In the genomic region with DNA sequence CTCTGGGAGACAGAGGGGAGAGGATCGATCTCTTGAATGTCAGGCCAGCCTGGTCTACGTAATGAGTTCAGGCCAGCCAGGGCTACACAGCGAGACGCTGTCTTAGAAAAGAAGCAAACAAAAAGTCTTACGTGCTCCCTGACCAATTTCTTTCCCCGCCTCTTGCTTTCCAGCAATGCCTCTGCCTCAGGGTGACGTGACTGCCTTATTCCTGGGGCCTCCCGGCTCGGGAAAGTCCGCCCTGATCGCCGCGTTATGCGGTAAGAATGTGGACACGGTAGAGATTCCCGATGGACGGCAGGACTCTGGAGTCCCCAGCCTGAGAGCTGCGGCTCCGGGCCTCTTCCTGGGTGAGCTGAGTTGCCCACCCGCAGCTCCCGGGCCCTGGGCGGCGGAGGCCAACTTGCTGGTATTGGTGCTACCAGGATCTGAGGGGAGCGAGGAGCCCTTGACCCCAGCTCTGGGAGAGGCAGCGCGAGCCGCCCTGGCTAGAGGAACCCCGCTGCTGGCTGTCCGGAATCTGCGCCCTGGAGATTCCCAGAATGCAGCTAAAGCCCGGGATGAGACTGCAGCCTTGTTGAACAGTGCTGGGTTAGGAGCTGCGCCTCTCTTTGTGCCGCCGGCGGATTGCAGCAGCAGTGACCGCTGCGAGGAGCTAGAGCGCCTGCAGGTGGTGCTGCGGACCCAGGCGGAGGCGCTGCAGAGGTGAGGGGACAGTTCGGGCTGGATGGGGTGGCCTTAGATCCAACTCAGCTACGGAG, we compare ENCODE assay signal across 8 mouse cellular contexts. TPM values are rescaled to one million over a fixed set of nuclear protein-coding genes. Genes with fewer than 3 reads are reported as not detected.
DNase-seq lines count a peak whose midpoint lies in the region; ATAC-seq and TF ChIP-seq lines count a peak whose summit lies in the region.

No protein-coding gene starts in this region.

- TF ChIP-seq CTCF in bone marrow, adult 2 months (IDR thresholded peaks at IDR 0.05; ENCODE audit: control insufficient read depth, insufficient read depth, low read length) = peak; percentile 79

- peak overlapping the region; percentile 33; the same call in 1 of the 2 replicates for H3K27ac ChIP-seq in bone marrow, adult 2 months (ENCODE audit: control insufficient read depth, insufficient read depth, low read depth, low read length, poor library complexity)
- peak overlapping the region; percentile 87 for H3K27ac ChIP-seq in embryonic facial prominence, embryonic 14.5 days (replicated peaks; ENCODE audit: low read depth, low read length)
- peak overlapping the region; percentile 74 for H3K27ac ChIP-seq in kidney, embryonic 14.5 days (ENCODE audit: low read depth, low read length)
- H3K27ac ChIP-seq in liver, embryonic 13.5 days = peak overlapping the region; percentile 76
- H3K27ac ChIP-seq in stomach, embryonic 15.5 days = peak overlapping the region; percentile 83

- no peaks in the 10 kb centered on the region for H3K9me3 ChIP-seq in embryonic facial prominence, embryonic 14.5 days (ENCODE audit: control insufficient read depth, low read length)
- H3K9me3 ChIP-seq in kidney, embryonic 14.5 days (ENCODE audit: control insufficient read depth, low read length) = no peaks in the 10 kb centered on the region
- no peaks in the 10 kb centered on the region for H3K9me3 ChIP-seq in liver, embryonic 13.5 days (replicated peaks)
- H3K9me3 ChIP-seq in stomach, embryonic 15.5 days = no peaks in the 10 kb centered on the region

- H3K4me2 ChIP-seq in embryonic facial prominence, embryonic 14.5 days (ENCODE audit: low read depth, low read length) = peak overlapping the region; percentile 98
- H3K4me2 ChIP-seq in kidney, embryonic 14.5 days (replicated peaks; ENCODE audit: low read depth, low read length) = peak overlapping the region; percentile 95
- peak overlapping the region; percentile 95 for H3K4me2 ChIP-seq in liver, embryonic 13.5 days
- peak overlapping the region; percentile 93 for H3K4me2 ChIP-seq in stomach, embryonic 15.5 days

- peak overlapping the region; percentile 50 for H3K4me3 ChIP-seq in bone marrow, adult 2 months (replicated peaks; ENCODE audit: control insufficient read depth, low read depth, low read length)
- peak overlapping the region; percentile 68 for H3K4me3 ChIP-seq in embryonic facial prominence, embryonic 14.5 days (ENCODE audit: low read depth, low read length)
- peak overlapping the region; percentile 71 for H3K4me3 ChIP-seq in kidney, embryonic 14.5 days (ENCODE audit: low read length)
- peak overlapping the region; percentile 68 for H3K4me3 ChIP-seq in liver, embryonic 13.5 days (replicated peaks)
- H3K4me3 ChIP-seq in stomach, embryonic 15.5 days (replicated peaks) = peak overlapping the region; percentile 57

- peak; percentile 89 for DNase-seq in A20 (ENCODE audit: low read depth, low spot score)
- peak; percentile 88 for DNase-seq in embryonic facial prominence, embryonic 14.5 days (ENCODE audit: low spot score)
- DNase-seq in heart, adult 9 months (ENCODE audit: low spot score in 2 of 2) = peak; percentile 58 to 70
- DNase-seq in liver, embryonic 13.5 days = peak; percentile 56
- DNase-seq in neural tube, embryonic 10.5 days (ENCODE audit: extremely low spot score, low spot score) = peak; percentile 83

- peak overlapping the region; percentile 87 for H3K9ac ChIP-seq in embryonic facial prominence, embryonic 14.5 days (ENCODE audit: low read depth, low read length)
- H3K9ac ChIP-seq in kidney, embryonic 14.5 days (ENCODE audit: low read depth, low read length) = peak overlapping the region; percentile 81
- H3K9ac ChIP-seq in liver, embryonic 13.5 days = peak overlapping the region; percentile 80
- H3K9ac ChIP-seq in stomach, embryonic 15.5 days = peak overlapping the region; percentile 70

- peak; percentile 63 for ATAC-seq in embryonic facial prominence, embryonic 14.5 days (ENCODE audit: low read depth)
- peak; percentile 68 for ATAC-seq in kidney, embryonic 14.5 days (ENCODE audit: low FRiP score, low TSS enrichment)
- peak; percentile 57 for ATAC-seq in liver, embryonic 13.5 days (ENCODE audit: low read depth)
- ATAC-seq in stomach, embryonic 15.5 days (ENCODE audit: insufficient read depth, low FRiP score, low read depth) = peak; percentile 57

- peaks cover 34% of the 10 kb centered on the region for H3K36me3 ChIP-seq in embryonic facial prominence, embryonic 14.5 days (ENCODE audit: control insufficient read depth, insufficient read depth, low read length)
- H3K36me3 ChIP-seq in kidney, embryonic 14.5 days (ENCODE audit: control insufficient read depth, insufficient read depth, low read length) = peaks cover 29% of the 10 kb centered on the region
- H3K36me3 ChIP-seq in liver, embryonic 13.5 days = peaks cover 20% of the 10 kb centered on the region
- peaks cover 18% of the 10 kb centered on the region for H3K36me3 ChIP-seq in stomach, embryonic 15.5 days

- peaks cover 1% of the 10 kb centered on the region; the same call in 1 of the 2 replicates for H3K4me1 ChIP-seq in bone marrow, adult 2 months (ENCODE audit: control insufficient read depth, insufficient read depth, low read length)
- peaks cover 22% of the 10 kb centered on the region for H3K4me1 ChIP-seq in embryonic facial prominence, embryonic 14.5 days (ENCODE audit: control insufficient read depth, insufficient read depth, low read length)
- H3K4me1 ChIP-seq in kidney, embryonic 14.5 days (ENCODE audit: control insufficient read depth, insufficient read depth, low read length) = peaks cover 21% of the 10 kb centered on the region
- peaks cover 32% of the 10 kb centered on the region for H3K4me1 ChIP-seq in liver, embryonic 13.5 days (replicated peaks)
- H3K4me1 ChIP-seq in stomach, embryonic 15.5 days = peaks cover 23% of the 10 kb centered on the region

- WGBS in bone marrow, adult 2 months = 2% methylated on average over 43 of the region's 43 CpGs
- WGBS in embryonic facial prominence, embryonic 14.5 days = 1% methylated on average over 34 of the region's 43 CpGs
- 1% methylated on average over 43 of the region's 43 CpGs for WGBS in kidney, embryonic 14.5 days
- 4% methylated on average over 43 of the region's 43 CpGs for WGBS in liver, embryonic 13.5 days (ENCODE audit: insufficient replicate concordance)
- WGBS in stomach, embryonic 15.5 days = under 1% methylated on average over 43 of the region's 43 CpGs

- 0 out of 2 replicates have a peak, but pooled peaks have one; percentile 29 for TF ChIP-seq POLR2A in bone marrow, adult 2 months (IDR thresholded peaks at IDR 0.05; ENCODE audit: borderline replicate concordance, control insufficient read depth, low read depth, low read length)

- H3K27me3 ChIP-seq in embryonic facial prominence, embryonic 14.5 days (replicated peaks; ENCODE audit: control insufficient read depth, insufficient read depth, low read length) = no peaks in the 10 kb centered on the region; the same call in 1 of the 2 replicates
- no peaks in the 10 kb centered on the region; the same call in 1 of the 2 replicates for H3K27me3 ChIP-seq in kidney, embryonic 14.5 days (ENCODE audit: control insufficient read depth, insufficient read depth, low read length)
- H3K27me3 ChIP-seq in liver, embryonic 13.5 days = no peaks in the 10 kb centered on the region
- no peaks in the 10 kb centered on the region for H3K27me3 ChIP-seq in stomach, embryonic 15.5 days (replicated peaks)

RNA-seq across cellular contexts. Expression of a gene that starts 0.9 kb away (rescaled TPM):
- polyA plus RNA-seq in bone marrow, adult 2 months (2011; ENCODE audit: insufficient read depth, insufficient read length, low replicate concordance, missing spikeins) = 2.9 and 3.4 TPM in 2 replicates
- 11.4 and 12.0 TPM in 2 replicates for polyA plus RNA-seq in embryonic facial prominence, embryonic 14.5 days (2014; fragmentation: Nextera tagmentation; extraction: Ambion mirVana)
- polyA plus RNA-seq in kidney, embryonic 14.5 days (2014; fragmentation: Nextera tagmentation; extraction: Ambion mirVana) = 5.0 and 9.5 TPM in 2 replicates
- 0.99 and 1.4 TPM in 2 replicates for polyA plus RNA-seq in liver, embryonic 13.5 days (2015; fragmentation: Nextera tagmentation; extraction: Ambion mirVana)
- polyA plus RNA-seq in stomach, embryonic 15.5 days (2015; fragmentation: Nextera tagmentation; extraction: Ambion mirVana) = 7.6 and 8.2 TPM in 2 replicates

RNA-seq across cellular contexts. Expression of a gene that starts 14.5 kb away (rescaled TPM):
- not detected in 2 replicates for polyA plus RNA-seq in bone marrow, adult 2 months (2011; ENCODE audit: insufficient read depth, insufficient read length, low replicate concordance, missing spikeins)
- polyA plus RNA-seq in embryonic facial prominence, embryonic 14.5 days (2014; fragmentation: Nextera tagmentation; extraction: Ambion mirVana) = 0.34 and 1.5 TPM in 2 replicates
- polyA plus RNA-seq in kidney, embryonic 14.5 days (2014; fragmentation: Nextera tagmentation; extraction: Ambion mirVana) = 0.43 TPM in 1 of 2 replicates, not detected in the other
- not detected in 2 replicates for polyA plus RNA-seq in liver, embryonic 13.5 days (2015; fragmentation: Nextera tagmentation; extraction: Ambion mirVana)
- 1.9 and 6.8 TPM in 2 replicates for polyA plus RNA-seq in stomach, embryonic 15.5 days (2015; fragmentation: Nextera tagmentation; extraction: Ambion mirVana)

RNA-seq across cellular contexts. Expression of a gene that starts 14.7 kb away (rescaled TPM):
- polyA plus RNA-seq in bone marrow, adult 2 months (2011; ENCODE audit: insufficient read depth, insufficient read length, low replicate concordance, missing spikeins) = 67.2 and 129 TPM in 2 replicates
- 88.4 and 97.9 TPM in 2 replicates for polyA plus RNA-seq in embryonic facial prominence, embryonic 14.5 days (2014; fragmentation: Nextera tagmentation; extraction: Ambion mirVana)
- 109 and 136 TPM in 2 replicates for polyA plus RNA-seq in kidney, embryonic 14.5 days (2014; fragmentation: Nextera tagmentation; extraction: Ambion mirVana)
- 48.3 and 51.6 TPM in 2 replicates for polyA plus RNA-seq in liver, embryonic 13.5 days (2015; fragmentation: Nextera tagmentation; extraction: Ambion mirVana)
- 96.1 and 100.0 TPM in 2 replicates for polyA plus RNA-seq in stomach, embryonic 15.5 days (2015; fragmentation: Nextera tagmentation; extraction: Ambion mirVana)

RNA-seq across cellular contexts. Expression of a gene that starts 19.1 kb away (rescaled TPM):
- not detected in 2 replicates for polyA plus RNA-seq in bone marrow, adult 2 months (2011; ENCODE audit: insufficient read depth, insufficient read length, low replicate concordance, missing spikeins)
- polyA plus RNA-seq in embryonic facial prominence, embryonic 14.5 days (2014; fragmentation: Nextera tagmentation; extraction: Ambion mirVana) = 0.19 and 0.22 TPM in 2 replicates
- 0.17 and 0.61 TPM in 2 replicates for polyA plus RNA-seq in kidney, embryonic 14.5 days (2014; fragmentation: Nextera tagmentation; extraction: Ambion mirVana)
- polyA plus RNA-seq in liver, embryonic 13.5 days (2015; fragmentation: Nextera tagmentation; extraction: Ambion mirVana) = not detected in 2 replicates
- 0.19 and 0.40 TPM in 2 replicates for polyA plus RNA-seq in stomach, embryonic 15.5 days (2015; fragmentation: Nextera tagmentation; extraction: Ambion mirVana)

RNA-seq across cellular contexts. Expression of a gene that starts 24.6 kb away (rescaled TPM):
- polyA plus RNA-seq in bone marrow, adult 2 months (2011; ENCODE audit: insufficient read depth, insufficient read length, low replicate concordance, missing spikeins) = 2.5 and 3.1 TPM in 2 replicates
- 31.3 and 36.6 TPM in 2 replicates for polyA plus RNA-seq in embryonic facial prominence, embryonic 14.5 days (2014; fragmentation: Nextera tagmentation; extraction: Ambion mirVana)
- polyA plus RNA-seq in kidney, embryonic 14.5 days (2014; fragmentation: Nextera tagmentation; extraction: Ambion mirVana) = 54.5 and 70.3 TPM in 2 replicates
- 7.0 and 8.3 TPM in 2 replicates for polyA plus RNA-seq in liver, embryonic 13.5 days (2015; fragmentation: Nextera tagmentation; extraction: Ambion mirVana)
- polyA plus RNA-seq in stomach, embryonic 15.5 days (2015; fragmentation: Nextera tagmentation; extraction: Ambion mirVana) = 38.1 TPM in 2 replicates

Comparison
In these comparisons a context has a peak if more than half of its experiments do, and no peak if none do; other contexts are left out.
1. Peak in every context shown above with its lines: DNase-seq, ATAC-seq, H3K4me3 ChIP-seq and H3K27ac ChIP-seq.
2. H3K27ac ChIP-seq: peak in every context shown above with its lines; median percentile 87 in embryonic facial prominence, embryonic 14.5 days; 83 in stomach, embryonic 15.5 days; 76 in liver, embryonic 13.5 days; 74 in kidney, embryonic 14.5 days; 33 in bone marrow, adult 2 months.